Mouse (Mus musculus): ENCODE results near the gene Ash1l.

- no peak for TF ChIP-seq POLR2A (IDR thresholded peaks at IDR 0.05; ENCODE audit: insufficient read length, low read depth)
- TF ChIP-seq USF1 (IDR thresholded peaks at IDR 0.05; ENCODE audit: low read depth) = no peak
- TF ChIP-seq TCF3 (IDR thresholded peaks at IDR 0.05; ENCODE audit: insufficient read length, low read depth) = no peak
These were observed 127.0 kb downstream of the Ash1l start for GRCm38 (mm10) chr3:89077383-89077782.

Data from myocyte (in vitro differentiated cells).